Mouse (Mus musculus) spleen, postnatal 36 days (tissue): Measurements from ENCODE around the gene Ssxb6.
"Not testable (repeated sequence)": the region's sequence is repeated elsewhere in the genome, so short reads cannot be mapped to it uniquely, and the experiment has no call there.

Experiments
- DNase-seq, 2 experiments: peaks; one replicate each; pipeline ENCODE4 v3.0.0; 2022; ENCODE audit warnings: low spot score in 2 of 2, mixed read lengths in 1 of 2

Gene Ssxb6

GRCm38 (mm10) chrX:8548155-8548554, at the start of gene Ssxb6:
Gene Ssxb6 (minus strand): TSS chrX:8548255.
- DNase-seq: not testable (repeated sequence)

DNA sequence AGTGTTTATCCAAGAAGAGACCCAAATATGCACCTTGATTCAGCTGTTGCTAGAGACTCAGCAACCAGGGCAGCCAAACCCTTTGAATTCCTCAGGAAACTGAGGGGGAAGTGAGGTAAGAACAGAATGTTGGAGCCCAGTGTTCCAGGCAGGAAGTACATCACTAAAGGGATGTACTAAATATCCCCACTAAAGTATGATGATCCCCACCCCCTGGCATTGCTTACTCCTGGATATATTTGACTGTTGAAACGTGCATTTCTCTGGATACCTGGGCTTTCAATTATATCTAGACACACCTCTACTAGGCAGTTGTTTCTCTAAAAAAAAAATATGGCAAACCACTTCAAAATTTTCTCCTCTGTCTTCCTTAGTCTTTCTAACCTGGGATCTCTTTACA, 43.7 kb upstream of the Ssxb6 start, which contains the start of gene Ssxb3:
Gene Ssxb3, minus strand, starts transcription at position 101 of the 400 bp plus-strand sequence.
- not testable (repeated sequence) for DNase-seq

- no peak for DNase-seq
Observed at GRCm38 (mm10) chrX:8524854-8525253, 23.2 kb downstream of the Ssxb6 start, which contains the start of gene Gm14459. Gene Gm14459 (minus strand): TSS chrX:8524954.
